Mouse (Mus musculus) left cerebral cortex, adult 2 months (tissue): ENCODE results near the gene Olfr937. TPM values are rescaled to one million over a fixed set of nuclear protein-coding genes. Genes with fewer than 3 reads are reported as not detected.

ENCODE experiments used
- DNase-seq, 2 experiments: peaks; one replicate each; pipeline ENCODE4 v3.0.0; 2021 to 2022; ENCODE audit warnings: low spot score in 2 of 2, mixed read lengths in 1 of 2; ENCODE audit errors: extremely low spot score in 1 of 2
- H3K27ac ChIP-seq: fragments of 200-600 bp; 2 replicates; pipeline ENCODE4 v1.8.1; 2022
- H3K4me3 ChIP-seq: fragments of 200-600 bp; 2 replicates; pipeline ENCODE4 v1.8.1; 2022
- CTCF ChIP-seq: fragments of 200-600 bp; IDR thresholded peaks from 2 replicates; pipeline ENCODE4 v1.8.1; 2022; ENCODE audit warnings: antibody characterized with exemption, mild to moderate bottlenecking, moderate library complexity
- intact Hi-C: fragments of 180-260 bp; cut with DNase I; formaldehyde crosslinking; loops from one replicate; pipeline ENCODE4 v1.15.1; 2025
- long read RNA-seq, 2 experiments: library from polyadenylated mRNA; stranded (forward); transcript quantifications; one replicate each; pipeline ENCODE4 v2.0.0; 2021; ENCODE audit warnings: borderline mapping rate in 2 of 2
- microRNA-seq, 2 experiments: library from miRNA; unstranded; fragments of <30 nt; microRNA quantifications; one replicate each; pipeline ENCODE4 v1.2.0; 2021
- total RNA-seq, 2 experiments: library from RNA; stranded (reverse); gene quantifications; 2 replicates each; pipeline ENCODE4 v1.2.3; 2021

The Olfr937 gene
- total RNA-seq = not detected
- long read RNA-seq, experiment 1 = 0 reads
- long read RNA-seq, experiment 2 = 0 reads

GRCm38 (mm10) chr9:39064851-39065250 lies at the start of gene Olfr937:
Gene Olfr937, minus strand, starts transcription at chr9:39064951.
- no peak within 1 kb of the TSS for H3K4me3 ChIP-seq
- TF ChIP-seq CTCF = no peak
- no peak for DNase-seq
- intact Hi-C loops = no loop called here
- H3K27ac ChIP-seq = no peak within 1 kb of the TSS

GRCm38 (mm10) chr9:39078787-39079186 lies 14.0 kb upstream of the Olfr937 start, which contains the start of gene Olfr938:
Gene Olfr938, minus strand, starts transcription at chr9:39078887.
- TF ChIP-seq CTCF = no peak
- Histone ChIP-seq H3K4me3 (no peak within 1 kb of the TSS), H3K27ac (no peak within 1 kb of the TSS)
- DNase-seq = no peak
- intact Hi-C loops = no loop called here

GRCm38 (mm10) chr9:39023277-39023676 lies 41.5 kb downstream of the Olfr937 start, which contains the start of gene Olfr146:
Gene Olfr146, minus strand, starts transcription at chr9:39023377.
- no peak within 1 kb of the TSS for H3K27ac ChIP-seq
- H3K4me3 ChIP-seq = no peak within 1 kb of the TSS
- intact Hi-C loops = no loop called here
- no peak for TF ChIP-seq CTCF
- no peak for DNase-seq

Small RNA genes lying within 50 kb of the gene (microRNA-seq; reads per million reads assigned to microRNA genes)
- gene Gm25032 = 0 reads per million in 2 experiments
- gene Gm25529 = 0 reads per million in 2 experiments

Other genes starting within 250 kb of the Olfr937 start
- not detected for gene Olfr923, start 238.4 kb downstream of the Olfr937 start, total RNA-seq
- not detected for gene Olfr924, start 220.5 kb downstream of the Olfr937 start, total RNA-seq
- gene Olfr26, start 209.9 kb downstream of the Olfr937 start, total RNA-seq = not detected
- not detected for gene Olfr926, start 187.8 kb downstream of the Olfr937 start, total RNA-seq
- gene Olfr930, start 135.1 kb downstream of the Olfr937 start, total RNA-seq = not detected
- gene Olfr933, start 92.6 kb downstream of the Olfr937 start, total RNA-seq = not detected
- not detected for gene Olfr934, start 76.6 kb downstream of the Olfr937 start, total RNA-seq
- gene Olfr935, start 65.3 kb downstream of the Olfr937 start, total RNA-seq = not detected
- gene Olfr146, start 41.6 kb downstream of the Olfr937 start, total RNA-seq = not detected
- not detected for gene Olfr938, start 13.9 kb upstream of the Olfr937 start, total RNA-seq
- not detected for gene Olfr27, start 63.2 kb upstream of the Olfr937 start, total RNA-seq
- gene Olfr943, start 101.4 kb upstream of the Olfr937 start, total RNA-seq = not detected
- not detected for gene Olfr944, start 137.0 kb upstream of the Olfr937 start, total RNA-seq
- not detected for gene Olfr1537, start 185.0 kb upstream of the Olfr937 start, total RNA-seq
- gene Olfr945, start 211.9 kb upstream of the Olfr937 start, total RNA-seq = not detected